Mouse (Mus musculus) c-Kit-positive CD71-positive TER-119-positive erythroid progenitor cells, embryonic 14.5 days (primary cell): ENCODE results near the gene Gstm3.
"Not testable (repeated sequence)": the region's sequence is repeated elsewhere in the genome, so short reads cannot be mapped to it uniquely, and the experiment has no call there.

Experiments
- DNase-seq: peaks from one replicate; pipeline ENCODE4 v3.0.0-alpha.2; 2013; ENCODE audit warnings: low spot score

Gstm3 gene

GRCm38 (mm10) chr3:107968724-107969395, at the start of gene Gstm3:
Gene Gstm3 (minus strand): TSS chr3:107969283.
- DNase-seq, result no peak

GRCm38 (mm10) chr3:108018190-108018820, 49.2 kb upstream of the Gstm3 start:
- no peak for DNase-seq

GRCm38 (mm10) chr3:108017473-108018189, 48.5 kb upstream of the Gstm3 start, which contains the start of gene Gstm1:
Gene Gstm1 (minus strand): TSS chr3:108017973.
- DNase-seq, result peak; percentile 54

- not testable (repeated sequence) for DNase-seq
Measured at GRCm38 (mm10) chr3:108016468-108016867, 47.4 kb upstream of the Gstm3 start.

- DNase-seq, result no peak
Measured at GRCm38 (mm10) chr3:108014974-108015346, 45.9 kb upstream of the Gstm3 start.

- DNase-seq, result no peak
Measured at GRCm38 (mm10) chr3:108014098-108014973, 45.3 kb upstream of the Gstm3 start.

GRCm38 (mm10) chr3:108013331-108013871, 44.3 kb upstream of the Gstm3 start:
- no peak for DNase-seq

GRCm38 (mm10) chr3:108011558-108011957, 42.5 kb upstream of the Gstm3 start:
- DNase-seq, result no peak

- DNase-seq, result no peak
Measured at GRCm38 (mm10) chr3:108010286-108010685, 41.2 kb upstream of the Gstm3 start.

- DNase-seq, result no peak
Measured at GRCm38 (mm10) chr3:108002021-108002420, 32.9 kb upstream of the Gstm3 start.

- no peak for DNase-seq
Measured at GRCm38 (mm10) chr3:107999491-107999890, 30.4 kb upstream of the Gstm3 start.

GRCm38 (mm10) chr3:107998591-107998990, 29.5 kb upstream of the Gstm3 start:
- DNase-seq, result no peak

GRCm38 (mm10) chr3:107996576-107996975, 27.5 kb upstream of the Gstm3 start:
- no peak for DNase-seq

- not testable (repeated sequence) for DNase-seq
Measured at GRCm38 (mm10) chr3:107995974-107996373, 26.9 kb upstream of the Gstm3 start.

- no peak for DNase-seq
Measured at GRCm38 (mm10) chr3:107986041-107986562, 17.0 kb upstream of the Gstm3 start, which contains the start of gene Gstm2. Gene Gstm2 (minus strand): TSS chr3:107986453.

- DNase-seq, result not testable (repeated sequence)
Measured at GRCm38 (mm10) chr3:107985141-107985540, 16.1 kb upstream of the Gstm3 start.

- no peak for DNase-seq
Measured at GRCm38 (mm10) chr3:107984471-107984870, 15.4 kb upstream of the Gstm3 start.

- no peak for DNase-seq
Measured at GRCm38 (mm10) chr3:107983771-107984170, 14.7 kb upstream of the Gstm3 start.

- no peak for DNase-seq
Measured at GRCm38 (mm10) chr3:107982726-107983125, 13.6 kb upstream of the Gstm3 start.

- no peak for DNase-seq
Measured at GRCm38 (mm10) chr3:107981261-107981660, 12.2 kb upstream of the Gstm3 start.

- no peak for DNase-seq
Measured at GRCm38 (mm10) chr3:107977691-107978090, 8.6 kb upstream of the Gstm3 start.
